In genomic region chr3:80787116-80787744, GRCm38 (mm10) we compare ENCODE assay signal across 19 mouse cellular contexts. TPM values are rescaled to one million over a fixed set of nuclear protein-coding genes. Genes with fewer than 3 reads are reported as not detected.
"Had no signal": no experiment of that assay in that cellular context is flagged by ENCODE, and none has a peak within 500 bp of the region (broad histone marks: within the 10 kb centered on the region; RNA-seq: fewer than 3 reads in every experiment).

No protein-coding gene starts in this region.

- H3K36me3 ChIP-seq: limb, embryonic 15.5 days; midbrain, embryonic 13.5 days; neural tube, embryonic 12.5 days had no signal

- H3K27ac ChIP-seq: limb, embryonic 15.5 days; liver, embryonic 14.5 days; macrophage; midbrain, embryonic 13.5 days; neural tube, embryonic 12.5 days; stomach, postnatal 0 days had no signal

- H3K4me3 ChIP-seq: limb, embryonic 15.5 days; midbrain, embryonic 13.5 days; neural tube, embryonic 12.5 days had no signal

- H3K27me3 ChIP-seq: limb, embryonic 15.5 days; midbrain, embryonic 13.5 days; neural tube, embryonic 12.5 days had no signal

- H3K9ac ChIP-seq: limb, embryonic 15.5 days; liver, embryonic 14.5 days; liver, postnatal 0 days; lung, embryonic 14.5 days; midbrain, embryonic 13.5 days; neural tube, embryonic 12.5 days had no signal

- ATAC-seq: liver, postnatal 0 days; lung, postnatal 0 days; midbrain, embryonic 13.5 days had no signal

- H3K9me3 ChIP-seq: limb, embryonic 15.5 days; midbrain, embryonic 13.5 days; neural tube, embryonic 12.5 days had no signal

- H3K4me1 ChIP-seq: limb, embryonic 15.5 days; midbrain, embryonic 13.5 days; neural tube, embryonic 12.5 days had no signal

- DNase-seq: kidney, adult 11 months; kidney, adult 9 months; kidney, postnatal 14 days; kidney, postnatal 4 days; left cerebral cortex, postnatal 4 days; liver, postnatal 0 days; lung, embryonic 14.5 days; thymus, adult 2 months; thymus, postnatal 14 days; thymus, postnatal 4 days had no signal

- H3K4me2 ChIP-seq: limb, embryonic 15.5 days; liver, embryonic 11.5 days; lung, embryonic 14.5 days; midbrain, embryonic 13.5 days; neural tube, embryonic 12.5 days had no signal

RNA-seq across cellular contexts. Expression of gene Gria2, which starts 15.4 kb away (rescaled TPM):
- total RNA-seq: megakaryocyte, adult 5-6 weeks had no signal
- polyA plus RNA-seq: liver, postnatal 0 days; macrophage had no signal
